Mouse (Mus musculus) c-Kit-positive CD71-positive TER-119-negative erythroid progenitor cells, embryonic 14.5 days (primary cell): ENCODE results near the gene Sprr4.
"Not testable (repeated sequence)": the region's sequence is repeated elsewhere in the genome, so short reads cannot be mapped to it uniquely, and the experiment has no call there.

Source experiments
- DNase-seq: peaks from one replicate; pipeline ENCODE4 v3.0.0-alpha.2; 2013; ENCODE audit warnings: low read depth

Gene Sprr4

GRCm38 (mm10) chr3:92500393-92500792, at the start of gene Sprr4:
Sprr4 (minus strand) TSS chr3:92500493.
- DNase-seq: no peak

- no peak for DNase-seq
These were observed 34.1 kb upstream of the Sprr4 start, which contains the start of gene 2310046K23Rik for GRCm38 (mm10) chr3:92534411-92534810. 2310046K23Rik (minus strand) TSS chr3:92534511.

GRCm38 (mm10) chr3:92512325-92512724, 12.0 kb upstream of the Sprr4 start:
- no peak for DNase-seq

DNA sequence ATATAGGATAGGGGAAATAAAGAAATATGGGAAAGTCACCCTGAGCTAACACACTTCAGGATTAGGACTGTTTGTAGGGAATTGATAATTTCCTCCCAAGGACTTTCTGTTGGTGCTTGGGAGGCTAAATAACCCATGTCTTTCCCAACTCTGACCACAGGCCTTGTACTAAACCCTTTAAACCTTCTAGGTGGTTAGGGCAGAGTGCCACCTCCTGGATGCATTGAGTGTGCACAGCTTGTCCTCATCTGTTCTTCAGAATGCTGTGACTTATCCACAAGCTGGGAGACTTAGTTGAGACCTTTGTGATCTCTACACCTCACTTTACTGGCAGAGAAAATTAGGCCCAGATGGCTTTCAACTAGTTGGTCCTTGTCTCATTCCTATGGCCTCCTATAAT, 10.5 kb upstream of the Sprr4 start:
- no peak for DNase-seq

- no peak for DNase-seq
These were observed 7.9 kb upstream of the Sprr4 start for GRCm38 (mm10) chr3:92508185-92508584.

DNA sequence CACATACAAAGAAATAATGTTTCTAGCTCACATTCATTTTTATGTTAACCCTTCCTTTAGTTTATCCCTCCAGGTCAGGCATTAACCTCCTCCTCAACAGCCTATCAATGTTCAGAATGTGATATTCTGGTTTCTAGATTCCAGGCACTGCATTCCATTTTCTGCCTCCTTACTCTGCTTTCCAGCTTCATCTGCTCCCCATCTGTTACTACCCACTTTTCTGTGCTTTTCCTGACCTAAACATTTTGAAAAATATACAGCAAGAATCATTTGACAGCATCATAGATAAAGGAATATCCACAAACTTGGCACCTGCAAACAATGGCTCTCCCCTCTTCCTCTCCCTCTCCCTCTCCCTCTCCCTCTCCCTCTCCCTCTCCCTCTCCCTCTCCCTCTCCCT, 3.2 kb upstream of the Sprr4 start:
- DNase-seq: no peak

DNA sequence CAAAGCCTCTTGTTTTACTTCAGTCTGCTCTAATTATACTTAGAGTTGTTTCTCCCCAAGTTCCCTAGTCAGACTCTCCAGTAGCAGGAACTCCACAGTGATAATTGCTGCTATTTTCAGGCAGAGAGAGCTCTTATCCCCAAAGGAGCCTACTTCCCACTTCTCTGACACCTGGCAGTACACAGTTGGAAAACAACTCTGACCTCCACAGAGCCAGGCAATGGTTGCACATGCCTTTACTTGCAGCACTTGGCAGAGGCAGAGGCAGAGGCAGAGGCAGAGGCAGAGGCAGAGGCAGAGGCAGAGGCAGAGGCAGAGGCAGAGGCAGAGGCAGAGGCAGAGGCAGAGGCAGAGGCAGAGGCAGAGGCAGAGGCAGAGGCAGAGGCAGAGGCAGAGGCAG, 10.0 kb downstream of the Sprr4 start:
- not testable (repeated sequence) for DNase-seq

GRCm38 (mm10) chr3:92486307-92486706, 14.0 kb downstream of the Sprr4 start:
- no peak for DNase-seq

GRCm38 (mm10) chr3:92485863-92486262, 14.4 kb downstream of the Sprr4 start, which contains the start of gene Sprr1a:
Sprr1a (minus strand) TSS chr3:92485895.
- DNase-seq: no peak

DNA sequence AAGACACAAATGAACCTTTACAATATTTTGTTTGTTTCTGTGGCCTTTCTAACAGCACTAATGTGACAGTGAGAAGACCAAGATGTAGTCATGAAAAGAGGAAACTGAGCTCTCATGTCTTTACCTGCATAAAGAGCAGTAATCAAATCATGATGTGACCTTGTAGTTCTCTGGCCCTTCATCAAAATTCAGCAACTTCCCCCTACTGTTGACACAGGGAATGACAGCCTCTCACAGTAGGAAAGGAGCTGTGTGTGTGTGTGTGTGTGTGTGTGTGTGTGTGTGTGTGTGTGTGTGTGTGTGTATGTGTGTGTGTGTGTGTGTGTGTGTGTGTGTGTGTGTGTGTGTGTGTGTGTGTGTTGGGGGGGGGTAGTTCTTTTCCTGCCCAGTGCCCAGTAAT, 19.0 kb downstream of the Sprr4 start:
- not testable (repeated sequence) for DNase-seq

GRCm38 (mm10) chr3:92470111-92470510, 30.2 kb downstream of the Sprr4 start:
- no peak for DNase-seq

GRCm38 (mm10) chr3:92467424-92467823, 32.9 kb downstream of the Sprr4 start:
- no peak for DNase-seq

DNA sequence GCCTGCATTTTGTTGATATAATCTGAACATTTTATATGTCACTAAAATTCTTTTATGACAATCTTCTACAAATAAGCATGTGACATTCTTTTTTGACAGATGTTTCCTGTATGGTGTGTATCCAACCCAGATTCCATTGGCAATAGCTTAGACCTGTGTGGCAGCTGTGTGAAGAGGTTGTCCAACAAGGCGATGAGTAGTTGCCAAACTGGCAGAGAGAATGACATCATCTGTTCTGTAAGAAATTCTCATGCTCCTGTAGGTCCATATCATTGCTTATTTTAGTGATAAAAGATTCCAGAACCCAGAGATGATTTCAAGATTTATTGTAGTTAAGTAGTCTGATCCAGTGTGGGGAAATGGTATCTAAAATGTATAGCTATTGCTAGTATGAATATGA, 33.7 kb downstream of the Sprr4 start:
- no peak for DNase-seq

- no peak for DNase-seq
These were observed 41.7 kb downstream of the Sprr4 start, which contains the start of gene Sprr3 for GRCm38 (mm10) chr3:92458620-92459019. Sprr3 (minus strand) TSS chr3:92458720.

DNA sequence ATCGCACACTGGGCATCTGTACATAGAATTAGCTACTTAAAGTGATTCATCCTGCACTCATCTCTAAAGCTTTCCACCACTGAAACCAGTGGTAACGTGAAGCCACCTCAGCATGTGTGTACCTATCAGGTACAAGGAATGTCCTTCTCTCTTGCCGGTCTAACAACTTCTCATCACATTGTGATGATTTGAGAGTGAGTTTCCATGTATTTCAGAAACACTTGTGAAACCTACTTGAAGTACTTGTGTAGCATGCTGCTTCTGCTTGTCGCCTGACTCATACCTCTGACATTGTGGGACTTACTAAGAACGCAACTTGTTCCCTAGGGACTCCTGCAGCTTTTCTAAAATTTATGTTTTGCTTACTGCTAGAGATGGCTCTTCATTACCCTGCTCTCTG, 45.1 kb downstream of the Sprr4 start:
- no peak for DNase-seq
